Mouse (Mus musculus): Measurements from ENCODE around the gene Lrrc51. TPM values are rescaled to one million over a fixed set of nuclear protein-coding genes. Genes with fewer than 3 reads are reported as not detected.
A peak's percentile ranks its signal among the peaks of the same experiment; 100 is the strongest.
"Not testable (repeated sequence)": the region's sequence is repeated elsewhere in the genome, so short reads cannot be mapped to it uniquely, and the experiment has no call there.

The Lrrc51 gene
- polyA plus RNA-seq, 1 experiment from 2014 or later, result 9.6 TPM

DNA sequence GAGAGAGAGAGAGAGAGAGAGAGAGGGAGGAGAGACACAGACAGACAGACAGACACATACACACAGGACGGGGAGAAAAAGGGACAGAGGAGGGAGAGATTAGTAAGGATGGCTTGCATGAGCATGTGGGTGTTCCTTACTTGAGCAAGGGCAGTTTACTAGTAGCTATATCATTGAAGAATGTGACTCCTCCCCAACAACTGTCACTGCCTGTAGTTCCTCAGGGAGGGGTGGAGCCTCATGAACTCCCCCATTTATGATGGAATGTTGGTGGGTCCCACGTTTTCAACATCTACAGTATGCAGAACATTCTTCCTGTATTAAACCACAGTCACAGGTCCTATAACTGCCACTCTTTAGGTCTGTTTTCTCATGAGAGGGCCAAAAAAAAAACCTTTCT lies 18.4 kb upstream of the Lrrc51 start:
- WGBS, result 85% methylated on average over 2 of the region's 2 CpGs
- Histone ChIP-seq H3K4me1 (replicated peaks; ENCODE audit: control insufficient read depth, insufficient read depth, low read length) (no peaks in the 10 kb centered on the region), H3K4me2 (ENCODE audit: low read length) (no peak overlapping the region)

DNA sequence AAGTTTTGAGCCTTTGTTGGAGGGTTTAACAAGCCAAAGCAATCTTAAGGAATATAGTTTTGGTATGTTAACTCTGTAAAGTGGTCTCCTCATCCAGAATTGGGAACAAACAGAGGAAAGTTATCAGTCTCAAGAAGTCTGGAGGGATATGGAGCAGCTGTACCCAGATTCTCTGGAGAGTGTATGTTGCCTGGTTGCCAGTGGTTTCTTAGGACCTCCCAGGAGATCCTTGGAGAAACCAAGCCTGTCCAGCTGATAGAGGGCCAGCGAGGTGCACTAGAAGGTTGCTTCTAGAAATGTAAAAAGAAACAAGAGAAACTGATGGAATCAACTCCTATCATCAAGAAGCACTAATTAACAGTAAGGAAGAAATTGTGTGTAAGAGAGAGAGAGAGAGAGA lies 18.0 kb upstream of the Lrrc51 start:
- Histone ChIP-seq H3K9ac (replicated peaks; ENCODE audit: low read depth, low read length) (no peak overlapping the region), H3K27me3 (replicated peaks; ENCODE audit: control insufficient read depth, insufficient read depth, low read length) (no peaks in the 10 kb centered on the region), H3K27ac (ENCODE audit: low read length) (no peak overlapping the region), H3K4me1 (replicated peaks; ENCODE audit: control insufficient read depth, insufficient read depth, low read length) (no peaks in the 10 kb centered on the region), H3K36me3 (ENCODE audit: control insufficient read depth, insufficient read depth) (no peaks in the 10 kb centered on the region), H3K9me3 (ENCODE audit: control insufficient read depth, low read length) (no peaks in the 10 kb centered on the region), H3K4me2 (ENCODE audit: low read length) (no peak overlapping the region), H3K4me3 (replicated peaks; ENCODE audit: low read length) (no peak overlapping the region)
- 84% methylated on average over 1 of the region's 1 CpGs for WGBS
- no peak for ATAC-seq

More for the DNA sequence above, 18.4 kb upstream of the Lrrc51 start:
- H3K9me3 ChIP-seq (ENCODE audit: control insufficient read depth, low read length), result no peaks in the 10 kb centered on the region
- H3K4me3 ChIP-seq (replicated peaks; ENCODE audit: low read length), result no peak overlapping the region
- ATAC-seq, result no peak
- H3K27me3 ChIP-seq (replicated peaks; ENCODE audit: control insufficient read depth, insufficient read depth, low read length), result no peaks in the 10 kb centered on the region
- no peaks in the 10 kb centered on the region for H3K36me3 ChIP-seq (ENCODE audit: control insufficient read depth, insufficient read depth)
- H3K9ac ChIP-seq (replicated peaks; ENCODE audit: low read depth, low read length), result no peak overlapping the region
- H3K27ac ChIP-seq (ENCODE audit: low read length), result no peak overlapping the region

DNA sequence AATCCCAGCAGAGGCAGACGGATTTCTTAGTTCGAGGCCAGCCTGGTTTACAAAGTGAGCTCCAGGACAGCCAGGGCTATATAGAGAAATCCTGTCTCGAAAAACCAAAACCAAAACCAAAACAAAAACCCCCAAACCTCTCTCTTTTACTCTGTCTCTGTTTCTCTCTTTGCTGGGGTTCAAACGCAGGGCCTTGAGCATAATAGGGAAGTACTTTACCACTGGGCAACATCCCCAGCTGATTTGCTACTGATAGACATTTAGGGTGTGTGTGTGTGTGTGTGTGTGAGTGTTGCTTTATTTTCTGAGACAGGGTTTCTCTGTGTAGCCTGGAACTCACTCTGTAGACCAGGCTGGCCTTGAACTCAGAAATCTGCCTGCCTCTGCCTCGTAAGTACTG lies 15.3 kb upstream of the Lrrc51 start:
- not testable (repeated sequence) for H3K27me3 ChIP-seq (replicated peaks; ENCODE audit: control insufficient read depth, insufficient read depth, low read length); H3K9ac ChIP-seq (replicated peaks; ENCODE audit: low read depth, low read length); H3K9me3 ChIP-seq (ENCODE audit: control insufficient read depth, low read length); H3K27ac ChIP-seq (ENCODE audit: low read length); H3K36me3 ChIP-seq (ENCODE audit: control insufficient read depth, insufficient read depth); ATAC-seq; H3K4me3 ChIP-seq (replicated peaks; ENCODE audit: low read length); H3K4me2 ChIP-seq (ENCODE audit: low read length); H3K4me1 ChIP-seq (replicated peaks; ENCODE audit: control insufficient read depth, insufficient read depth, low read length)
- 89% methylated on average over 5 of the region's 5 CpGs for WGBS

DNA sequence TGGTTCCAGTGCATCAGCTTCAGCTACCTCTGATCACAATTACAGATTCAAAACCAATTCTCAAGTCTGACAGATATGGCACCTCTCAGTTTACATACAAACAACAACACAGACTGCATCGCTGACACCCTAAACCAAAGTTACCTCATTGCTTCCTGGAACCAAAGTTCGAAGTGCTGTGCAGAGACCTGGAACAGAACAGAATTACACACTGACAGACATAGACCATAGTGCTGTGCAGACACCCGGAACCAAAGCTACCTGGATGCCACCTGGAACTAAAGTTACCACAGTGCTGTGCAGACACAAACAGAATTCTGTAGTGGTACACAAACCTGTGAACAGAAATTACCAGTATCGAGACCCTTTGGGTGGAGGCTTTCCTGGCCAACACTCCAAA lies 6.1 kb upstream of the Lrrc51 start:
- H3K4me1 ChIP-seq (replicated peaks; ENCODE audit: control insufficient read depth, insufficient read depth, low read length), result peaks cover 15% of the 10 kb centered on the region
- no peak overlapping the region for H3K4me3 ChIP-seq (replicated peaks; ENCODE audit: low read length)
- H3K27ac ChIP-seq (ENCODE audit: low read length), result no peak overlapping the region
- H3K9me3 ChIP-seq (ENCODE audit: control insufficient read depth, low read length), result no peaks in the 10 kb centered on the region
- no peaks in the 10 kb centered on the region for H3K36me3 ChIP-seq (ENCODE audit: control insufficient read depth, insufficient read depth)
- H3K4me2 ChIP-seq (ENCODE audit: low read length), result no peak overlapping the region
- no peak for ATAC-seq
- 92% methylated on average over 4 of the region's 4 CpGs for WGBS
- H3K9ac ChIP-seq (replicated peaks; ENCODE audit: low read depth, low read length), result no peak overlapping the region
- no peaks in the 10 kb centered on the region for H3K27me3 ChIP-seq (replicated peaks; ENCODE audit: control insufficient read depth, insufficient read depth, low read length)

DNA sequence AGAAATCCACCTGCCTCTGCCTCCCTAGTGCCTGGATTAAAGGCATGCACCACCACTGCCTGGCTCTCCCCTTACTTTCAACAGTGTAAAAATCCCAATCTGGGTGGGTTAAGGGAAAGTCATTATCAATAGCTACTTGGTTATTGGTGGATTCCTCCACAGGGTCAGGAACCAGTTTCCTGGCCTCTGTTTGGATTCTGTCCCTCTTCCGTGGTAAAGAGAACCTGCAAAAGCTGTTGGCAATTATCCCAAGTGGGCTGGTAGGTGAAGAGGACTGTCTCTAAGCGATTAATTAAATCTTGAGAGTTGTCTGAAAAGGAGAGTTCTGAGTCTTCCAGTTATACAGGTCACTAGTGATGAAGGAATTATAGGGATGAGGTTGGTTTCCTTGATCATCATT lies 4.7 kb upstream of the Lrrc51 start:
- Histone ChIP-seq H3K9me3 (ENCODE audit: control insufficient read depth, low read length) (no peaks in the 10 kb centered on the region), H3K9ac (replicated peaks; ENCODE audit: low read depth, low read length) (no peak overlapping the region), H3K4me3 (replicated peaks; ENCODE audit: low read length) (no peak overlapping the region), H3K27me3 (replicated peaks; ENCODE audit: control insufficient read depth, insufficient read depth, low read length) (no peaks in the 10 kb centered on the region), H3K27ac (ENCODE audit: low read length) (no peak overlapping the region), H3K36me3 (ENCODE audit: control insufficient read depth, insufficient read depth) (no peaks in the 10 kb centered on the region), H3K4me2 (ENCODE audit: low read length) (no peak overlapping the region), H3K4me1 (replicated peaks; ENCODE audit: control insufficient read depth, insufficient read depth, low read length) (peaks cover 17% of the 10 kb centered on the region)
- 90% methylated on average over 2 of the region's 2 CpGs for WGBS
- ATAC-seq, result no peak

DNA sequence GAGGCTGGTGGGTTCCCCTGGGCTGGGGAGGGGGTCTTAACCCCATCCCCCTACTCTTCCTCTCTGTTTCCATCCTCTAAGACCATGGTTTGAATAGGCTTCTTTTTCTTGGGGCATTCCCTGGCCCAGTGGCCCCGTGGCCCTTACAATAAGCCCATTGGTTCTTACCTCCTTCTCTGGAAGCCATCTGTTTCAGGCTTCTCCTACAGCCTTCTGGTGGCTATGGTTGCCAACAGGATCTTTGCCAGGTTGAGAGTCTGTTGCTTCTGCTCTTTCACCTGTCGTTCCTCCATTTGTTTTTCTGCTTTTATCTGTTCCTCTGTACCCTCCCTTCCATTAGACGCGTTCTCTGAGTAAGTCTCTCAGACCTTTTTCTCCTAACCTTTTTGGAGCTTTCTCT lies 3.9 kb upstream of the Lrrc51 start:
- no peak overlapping the region for H3K4me2 ChIP-seq (ENCODE audit: low read length)
- H3K27me3 ChIP-seq (replicated peaks; ENCODE audit: control insufficient read depth, insufficient read depth, low read length), result no peaks in the 10 kb centered on the region
- H3K27ac ChIP-seq (ENCODE audit: low read length), result no peak overlapping the region
- no peaks in the 10 kb centered on the region for H3K36me3 ChIP-seq (ENCODE audit: control insufficient read depth, insufficient read depth)
- H3K4me1 ChIP-seq (replicated peaks; ENCODE audit: control insufficient read depth, insufficient read depth, low read length), result peaks cover 20% of the 10 kb centered on the region
- no peak for ATAC-seq
- H3K9ac ChIP-seq (replicated peaks; ENCODE audit: low read depth, low read length), result no peak overlapping the region
- WGBS, result 82% methylated on average over 4 of the region's 4 CpGs
- H3K9me3 ChIP-seq (ENCODE audit: control insufficient read depth, low read length), result no peaks in the 10 kb centered on the region
- no peak overlapping the region for H3K4me3 ChIP-seq (replicated peaks; ENCODE audit: low read length)

DNA sequence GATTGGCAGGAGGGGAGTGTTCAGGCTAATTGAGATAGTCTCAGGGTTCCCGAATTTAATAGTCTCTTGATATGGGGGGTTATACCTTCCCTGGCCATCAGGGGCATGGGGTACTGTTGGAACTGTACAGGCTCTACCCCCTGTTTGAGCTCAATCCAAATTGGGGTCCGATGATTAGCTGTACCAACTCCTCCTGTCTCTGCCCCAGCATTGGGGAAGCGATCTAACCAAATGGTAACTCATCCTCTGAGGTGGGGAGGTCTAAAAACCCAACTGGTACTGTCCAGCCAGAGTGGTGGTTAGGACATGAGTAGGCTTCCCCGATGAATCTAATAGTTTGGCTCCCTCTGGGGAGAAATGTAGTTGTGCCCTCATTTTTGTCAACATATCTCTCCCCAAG lies 3.3 kb upstream of the Lrrc51 start:
- H3K9me3 ChIP-seq (ENCODE audit: control insufficient read depth, low read length), result no peaks in the 10 kb centered on the region
- H3K27me3 ChIP-seq (replicated peaks; ENCODE audit: control insufficient read depth, insufficient read depth, low read length), result no peaks in the 10 kb centered on the region
- no peak overlapping the region for H3K9ac ChIP-seq (replicated peaks; ENCODE audit: low read depth, low read length)
- H3K4me1 ChIP-seq (replicated peaks; ENCODE audit: control insufficient read depth, insufficient read depth, low read length), result peaks cover 22% of the 10 kb centered on the region
- H3K4me2 ChIP-seq (ENCODE audit: low read length), result no peak overlapping the region
- H3K27ac ChIP-seq (ENCODE audit: low read length), result no peak overlapping the region
- H3K4me3 ChIP-seq (replicated peaks; ENCODE audit: low read length), result no peak overlapping the region
- H3K36me3 ChIP-seq (ENCODE audit: control insufficient read depth, insufficient read depth), result no peaks in the 10 kb centered on the region
- WGBS, result 97% methylated on average over 4 of the region's 4 CpGs
- no peak for ATAC-seq

DNA sequence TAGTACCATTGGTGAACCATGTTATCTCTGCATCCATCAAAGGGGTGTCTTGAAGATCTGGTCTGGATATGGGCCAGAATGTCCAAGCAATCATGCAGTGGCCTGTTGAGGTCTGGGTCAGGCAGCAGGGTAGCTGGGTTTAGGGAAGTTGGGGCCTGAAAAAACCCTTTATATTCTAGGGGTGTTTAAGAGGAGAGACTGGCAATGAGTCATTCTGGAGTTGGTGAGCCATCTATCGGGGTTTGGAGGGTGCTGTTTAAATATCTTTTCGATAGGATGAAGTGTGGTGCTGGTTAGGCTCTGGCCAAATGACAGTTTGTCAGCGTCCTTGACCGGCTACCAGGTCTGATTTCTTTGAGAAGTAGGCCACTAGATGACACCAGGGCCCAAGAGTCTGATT lies 2.3 kb upstream of the Lrrc51 start:
- Histone ChIP-seq H3K4me3 (replicated peaks; ENCODE audit: low read length) (no peak overlapping the region), H3K27ac (ENCODE audit: low read length) (no peak overlapping the region), H3K4me1 (replicated peaks; ENCODE audit: control insufficient read depth, insufficient read depth, low read length) (peaks cover 22% of the 10 kb centered on the region), H3K36me3 (ENCODE audit: control insufficient read depth, insufficient read depth) (no peaks in the 10 kb centered on the region), H3K9ac (replicated peaks; ENCODE audit: low read depth, low read length) (no peak overlapping the region), H3K27me3 (replicated peaks; ENCODE audit: control insufficient read depth, insufficient read depth, low read length) (no peaks in the 10 kb centered on the region), H3K9me3 (ENCODE audit: control insufficient read depth, low read length) (no peaks in the 10 kb centered on the region), H3K4me2 (ENCODE audit: low read length) (no peak overlapping the region)
- 94% methylated on average over 4 of the region's 4 CpGs for WGBS
- no peak for ATAC-seq

DNA sequence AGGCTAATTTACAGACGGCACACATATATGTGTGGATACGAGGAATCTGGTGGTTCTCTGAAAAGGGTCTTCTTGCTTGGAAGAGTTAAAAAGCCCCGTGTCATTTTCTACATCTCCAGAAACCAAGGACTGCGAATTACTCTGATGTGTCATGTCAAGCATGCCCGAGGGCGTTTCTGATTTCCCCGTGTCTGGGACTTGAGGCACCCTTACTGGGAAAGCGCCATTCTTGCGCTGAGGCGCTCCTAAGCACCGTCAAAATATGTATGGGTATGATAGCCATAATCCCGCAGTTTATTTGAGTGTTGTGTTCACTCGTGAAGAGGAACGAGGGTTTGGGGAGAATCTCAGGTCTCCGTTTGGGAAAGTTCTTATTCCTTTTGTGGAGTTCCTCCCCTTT lies 395 bp downstream of the Lrrc51 start:
- WGBS, result 5% methylated on average over 15 of the region's 15 CpGs
- peak overlapping the region; percentile 62 for H3K4me2 ChIP-seq (ENCODE audit: low read length)
- H3K36me3 ChIP-seq (ENCODE audit: control insufficient read depth, insufficient read depth), result no peaks in the 10 kb centered on the region
- ATAC-seq, result peak; percentile 24
- H3K4me1 ChIP-seq (replicated peaks; ENCODE audit: control insufficient read depth, insufficient read depth, low read length), result peaks cover 22% of the 10 kb centered on the region
- peak overlapping the region; percentile 84 for H3K9ac ChIP-seq (replicated peaks; ENCODE audit: low read depth, low read length)
- peak overlapping the region; percentile 95 for H3K4me3 ChIP-seq (replicated peaks; ENCODE audit: low read length)
- H3K9me3 ChIP-seq (ENCODE audit: control insufficient read depth, low read length), result no peaks in the 10 kb centered on the region
- H3K27ac ChIP-seq (ENCODE audit: low read length), result peak overlapping the region; percentile 2; the same call in 1 of the 2 replicates
- H3K27me3 ChIP-seq (replicated peaks; ENCODE audit: control insufficient read depth, insufficient read depth, low read length), result no peaks in the 10 kb centered on the region

DNA sequence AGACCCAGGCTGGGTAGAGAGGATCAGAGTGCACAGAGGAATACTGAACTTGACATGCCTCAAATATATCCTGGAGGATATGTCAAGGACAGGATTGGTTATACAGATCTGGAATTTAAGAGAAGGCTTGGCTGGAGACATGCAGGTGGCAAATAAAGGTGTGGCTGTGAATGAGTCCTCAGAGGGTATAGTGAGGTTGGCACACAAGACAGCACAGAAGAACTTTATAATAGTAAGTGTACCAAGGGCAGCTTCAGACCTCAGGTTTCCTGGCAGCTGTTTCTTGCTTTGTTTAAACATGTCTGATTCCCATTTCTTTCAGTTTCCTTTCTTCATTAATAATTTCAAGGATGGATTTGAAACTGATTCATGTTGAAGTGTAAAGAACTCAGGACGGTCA lies 1.1 kb downstream of the Lrrc51 start:
- Histone ChIP-seq H3K4me2 (ENCODE audit: low read length) (peak overlapping the region; percentile 62; the same call in 1 of the 2 replicates), H3K4me3 (replicated peaks; ENCODE audit: low read length) (no peak overlapping the region)

More for the DNA sequence above, 1.1 kb downstream of the Lrrc51 start:
- Histone ChIP-seq H3K9ac (replicated peaks; ENCODE audit: low read depth, low read length) (no peak overlapping the region), H3K27me3 (replicated peaks; ENCODE audit: control insufficient read depth, insufficient read depth, low read length) (no peaks in the 10 kb centered on the region), H3K4me1 (replicated peaks; ENCODE audit: control insufficient read depth, insufficient read depth, low read length) (peaks cover 21% of the 10 kb centered on the region), H3K27ac (ENCODE audit: low read length) (no peak overlapping the region), H3K36me3 (ENCODE audit: control insufficient read depth, insufficient read depth) (no peaks in the 10 kb centered on the region), H3K9me3 (ENCODE audit: control insufficient read depth, low read length) (no peaks in the 10 kb centered on the region)
- no peak for ATAC-seq
- WGBS, result 93% methylated on average over 1 of the region's 1 CpGs

All from forebrain, embryonic 16.5 days (tissue).